Mouse (Mus musculus) liver, embryonic 14 days (tissue): ENCODE measurements around the gene Elp1. TPM values are rescaled to one million over a fixed set of nuclear protein-coding genes. Genes with fewer than 3 reads are reported as not detected.

ENCODE experiments used
- polyA plus RNA-seq: library from polyadenylated mRNA; depleted of rRNA; stranded (reverse); fragments of >200 nt; gene quantifications from 2 replicates; pipeline ENCODE4 v1.2.3, GENCODE M21; 2012; rRNA removed

Elp1 gene
- polyA plus RNA-seq, result 12.5 and 13.2 TPM in 2 replicates

GRCm38 (mm10) chr4:56801907-56802668 lies at the start of gene Elp1, which contains the start of gene Fam206a:
TSS of gene Elp1 (minus strand) at chr4:56802331.
TSS of gene Fam206a (plus strand) at chr4:56802345.

DNA sequence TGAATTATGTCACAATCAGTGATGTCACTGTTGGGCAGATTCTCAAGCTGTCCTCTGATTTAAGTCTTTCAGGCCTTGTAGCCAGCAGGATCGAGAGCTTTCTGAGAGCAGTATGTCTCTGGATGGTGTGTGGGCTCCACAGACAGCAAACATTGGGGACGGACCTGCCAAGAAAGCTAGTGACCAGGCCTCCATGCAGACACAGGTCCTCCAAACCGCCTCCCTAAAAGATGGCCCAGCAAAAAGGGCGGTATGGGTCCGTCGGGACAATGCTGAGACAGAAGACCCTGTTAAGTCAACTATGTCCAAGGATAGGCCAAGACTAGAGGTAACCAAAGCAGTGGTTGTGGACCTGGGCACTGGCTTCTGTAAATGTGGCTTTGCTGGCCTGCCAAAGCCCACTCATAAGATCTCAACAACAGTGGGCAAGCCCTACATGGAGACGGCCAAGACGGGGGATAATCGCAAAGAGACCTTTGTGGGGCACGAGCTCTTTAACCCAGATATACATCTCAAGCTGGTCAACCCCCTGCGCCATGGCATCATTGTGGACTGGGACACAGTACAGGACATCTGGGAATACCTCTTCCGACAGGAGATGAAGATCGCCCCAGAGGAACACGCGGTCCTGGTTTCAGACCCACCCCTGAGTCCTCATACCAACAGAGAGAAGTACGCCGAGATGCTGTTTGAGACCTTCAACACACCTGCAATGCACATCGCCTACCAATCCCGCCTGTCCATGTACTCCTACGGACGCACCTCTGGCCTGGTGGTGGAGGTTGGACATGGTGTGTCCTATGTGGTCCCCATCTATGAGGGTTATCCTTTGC lies 58.6 kb downstream of the Elp1 start, which contains the start of gene Actl7a:
TSS of gene Actl7a (plus strand) at position 51 of the 833 bp plus-strand sequence.

DNA sequence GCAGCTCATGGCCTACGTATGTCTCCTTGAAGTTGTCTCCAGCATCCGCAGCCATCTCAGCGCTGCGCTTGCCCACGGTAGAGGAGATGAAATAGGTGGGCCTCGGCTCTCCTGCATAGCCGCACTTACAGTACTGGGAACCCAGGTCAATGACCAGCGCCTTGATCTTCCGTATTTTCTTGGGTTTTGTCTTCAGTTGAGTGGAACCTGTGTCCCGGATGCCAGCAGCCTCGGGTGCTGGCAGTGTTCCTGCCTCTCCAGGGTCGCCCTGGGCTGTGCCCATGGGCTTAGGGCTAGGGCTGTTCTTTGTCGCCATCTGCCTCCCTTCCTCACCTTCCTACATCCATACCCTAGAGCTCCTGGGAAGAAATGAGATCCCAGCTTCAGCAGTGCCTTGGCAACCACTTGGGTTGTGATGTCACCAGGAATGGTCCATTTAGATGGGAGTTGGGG lies 61.1 kb downstream of the Elp1 start, which contains the start of gene Actl7b:
TSS of gene Actl7b (minus strand) at position 403 of the 453 bp plus-strand sequence.

GRCm38 (mm10) chr4:56740020-56740485 lies 62.1 kb downstream of the Elp1 start, which contains the start of gene Gm26657:
TSS of gene Gm26657 (plus strand) at chr4:56740070.

Other genes with a start within 250 kb of the Elp1 start
- gene Gm26657, start 62.3 kb downstream of the Elp1 start, polyA plus RNA-seq, result not detected in 2 replicates
- gene Actl7b, start 60.9 kb downstream of the Elp1 start, polyA plus RNA-seq, result not detected in 2 replicates
- not detected in 2 replicates for gene Actl7a, start 58.9 kb downstream of the Elp1 start, polyA plus RNA-seq
- 2.2 and 3.1 TPM in 2 replicates for gene Fam206a, start within 50 bp of the Elp1 start, polyA plus RNA-seq
- gene Ctnnal1, start 62.9 kb upstream of the Elp1 start, polyA plus RNA-seq, result 4.6 and 5.5 TPM in 2 replicates
- gene Tmem245, start 145.1 kb upstream of the Elp1 start, polyA plus RNA-seq, result 2.1 and 2.3 TPM in 2 replicates
- 0.01 TPM in 2 replicates for gene Frrs1l, start 188.1 kb upstream of the Elp1 start, polyA plus RNA-seq